Mouse (Mus musculus) intestine, postnatal 0 days (tissue): Measurements from ENCODE around the gene Eps8l3. TPM values are rescaled to one million over a fixed set of nuclear protein-coding genes. Genes with fewer than 3 reads are reported as not detected.

ENCODE experiments used
- ATAC-seq: fragments of 200-750 bp; cut with Nextera tagmentation; 2 replicates; pipeline ENCODE4 v1.8.0; 2017; ENCODE audit warnings: mild to moderate bottlenecking, moderate TSS enrichment, moderate library complexity
- H3K27ac ChIP-seq: fragments of 300-500 bp; sonication (generic); 2 replicates; pipeline ENCODE4 v1.5.1; 2014; ENCODE audit warnings: mild to moderate bottlenecking, low read depth, low read length, moderate library complexity
- H3K27me3 ChIP-seq: fragments of 300-500 bp; sonication (generic); replicated peaks from 2 replicates; pipeline ENCODE4 v1.6.1; 2014; ENCODE audit warnings: low read length, mixed read lengths; ENCODE audit not compliant: control insufficient read depth, insufficient read depth
- H3K36me3 ChIP-seq: fragments of 300-500 bp; sonication (generic); 2 replicates; pipeline ENCODE4 v1.6.1; 2014; ENCODE audit warnings: mild to moderate bottlenecking, moderate library complexity; ENCODE audit not compliant: control insufficient read depth, insufficient read depth
- H3K4me1 ChIP-seq: fragments of 300-500 bp; sonication (generic); replicated peaks from 2 replicates; pipeline ENCODE4 v1.6.1; 2014; ENCODE audit warnings: antibody characterized with exemption, low read length, mixed read lengths; ENCODE audit not compliant: control insufficient read depth, insufficient read depth
- H3K4me2 ChIP-seq: fragments of 300-500 bp; sonication (generic); replicated peaks from 2 replicates; pipeline ENCODE4 v1.6.1; 2014; ENCODE audit warnings: low read depth, mild to moderate bottlenecking, moderate library complexity
- H3K4me3 ChIP-seq: fragments of 300-500 bp; sonication (generic); 2 replicates; pipeline ENCODE4 v1.5.1; 2014; ENCODE audit warnings: low read depth, low read length
- H3K9ac ChIP-seq: fragments of 300-500 bp; sonication (generic); 2 replicates; pipeline ENCODE4 v1.6.1; 2014; ENCODE audit warnings: mild to moderate bottlenecking, low read depth, low read length
- H3K9me3 ChIP-seq: fragments of 300-500 bp; sonication (generic); 2 replicates; pipeline ENCODE4 v1.6.1; 2016; ENCODE audit warnings: mixed run types; ENCODE audit not compliant: control insufficient read depth
- CTCF ChIP-seq: sonication (generic); IDR thresholded peaks from 2 replicates; pipeline ENCODE4 v1.5.1; 2016; ENCODE audit warnings: low read depth, mild to moderate bottlenecking, control low read depth, antibody characterized with exemption, moderate library complexity
- WGBS: fragments of 180-500 bp; shearing (Covaris S2); extraction: QIAGEN DNeasy Blood & Tissue Kit; methylation state at CpG from one replicate; pipeline ENCODE4 v1.1.7; 2014; 5-methylcytosine and 5-hydroxymethylcytosine counted together
- polyA plus RNA-seq: library from polyadenylated mRNA; unstranded; fragments of >200 nt; fragmentation: Nextera tagmentation; extraction: Ambion mirVana; gene quantifications from 2 replicates; pipeline ENCODE4 v1.2.1, GENCODE M21; 2015

Eps8l3 gene
- polyA plus RNA-seq, 1 experiment from 2014 or later = 475 TPM

DNA sequence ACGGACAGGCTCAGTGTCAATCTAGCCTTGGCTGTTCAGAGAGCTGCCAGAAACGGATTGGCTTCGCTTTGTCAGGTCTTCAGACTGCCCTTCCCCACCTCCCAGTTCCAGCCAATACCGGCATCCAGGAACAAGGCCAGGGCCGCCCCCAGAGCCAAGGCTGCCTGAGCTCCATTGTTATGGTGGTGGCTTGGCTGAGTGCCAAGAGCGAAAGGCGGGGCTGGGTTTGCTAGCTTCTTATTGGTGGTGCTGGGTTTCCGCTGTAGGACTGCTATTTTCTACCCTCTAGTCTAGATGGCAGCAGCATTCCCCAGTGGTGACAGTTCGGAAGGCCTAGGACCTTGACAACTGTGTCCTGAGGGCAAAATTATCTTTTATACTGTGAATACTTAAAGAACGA, 54.6 kb downstream of the Eps8l3 start, which contains the start of gene Gstm7:
TSS of gene Gstm7 (minus strand) at position 148 of the 400 bp plus-strand sequence.
- WGBS = 4% methylated on average over 10 of the region's 10 CpGs
- TF ChIP-seq CTCF = peak; percentile 67
- Histone ChIP-seq H3K4me2 (peak within 1 kb of the TSS; percentile 65), H3K9me3 (no peaks in the 10 kb centered on the region), H3K27me3 (no peaks in the 10 kb centered on the region), H3K4me3 (peak within 1 kb of the TSS; percentile 23; the same call in 1 of the 2 replicates), H3K4me1 (no peaks in the 10 kb centered on the region), H3K36me3 (no peaks in the 10 kb centered on the region), H3K9ac (peak within 1 kb of the TSS; percentile 31; the same call in 1 of the 2 replicates), H3K27ac (no peak within 1 kb of the TSS)
- ATAC-seq = peak; percentile 95

DNA sequence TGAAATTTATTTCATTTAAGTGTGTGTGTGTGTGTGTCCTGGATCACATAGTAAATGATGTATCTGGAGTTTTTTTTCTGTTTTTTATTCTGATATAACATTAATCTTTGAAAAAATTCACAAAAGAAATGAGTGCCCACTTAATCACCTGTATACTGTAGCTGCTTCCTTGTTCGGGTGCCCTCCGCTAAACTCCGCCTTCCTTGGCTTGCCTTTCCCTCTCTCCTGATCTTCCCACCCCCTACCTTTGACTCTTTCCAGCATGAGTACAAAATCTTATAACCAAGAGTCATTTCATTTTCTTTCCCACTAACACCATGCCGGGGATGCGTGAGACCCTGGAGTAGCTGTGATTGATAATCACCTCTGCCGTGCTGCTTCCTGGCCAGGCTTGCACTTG, 55.1 kb downstream of the Eps8l3 start:
- no peak overlapping the region for H3K27ac ChIP-seq
- no peaks in the 10 kb centered on the region for H3K9me3 ChIP-seq
- no peak overlapping the region for H3K4me3 ChIP-seq
- no peak overlapping the region for H3K9ac ChIP-seq
- peak overlapping the region; percentile 65; the same call in 1 of the 2 replicates for H3K4me2 ChIP-seq
- no peaks in the 10 kb centered on the region for H3K4me1 ChIP-seq
- H3K27me3 ChIP-seq = no peaks in the 10 kb centered on the region
- ATAC-seq = peak; percentile 71
- 44% methylated on average over 6 of the region's 6 CpGs for WGBS
- no peak for TF ChIP-seq CTCF
- H3K36me3 ChIP-seq = no peaks in the 10 kb centered on the region

- TF ChIP-seq CTCF = no peak
- no peaks in the 10 kb centered on the region for H3K9me3 ChIP-seq
- H3K9ac ChIP-seq = no peak overlapping the region
- H3K4me1 ChIP-seq = no peaks in the 10 kb centered on the region
- H3K27ac ChIP-seq = no peak overlapping the region
- WGBS = 80% methylated on average over 3 of the region's 3 CpGs
- ATAC-seq = no peak
- no peak overlapping the region for H3K4me3 ChIP-seq
- H3K36me3 ChIP-seq = no peaks in the 10 kb centered on the region
- H3K4me2 ChIP-seq = no peak overlapping the region
- no peaks in the 10 kb centered on the region for H3K27me3 ChIP-seq
Observed at GRCm38 (mm10) chr3:107935268-107935667, 58.2 kb downstream of the Eps8l3 start.

- H3K27me3 ChIP-seq = no peaks in the 10 kb centered on the region
- H3K4me2 ChIP-seq = no peak overlapping the region
- TF ChIP-seq CTCF = no peak
- no peak overlapping the region for H3K27ac ChIP-seq
- no peaks in the 10 kb centered on the region for H3K4me1 ChIP-seq
- no peaks in the 10 kb centered on the region for H3K36me3 ChIP-seq
- H3K4me3 ChIP-seq = no peak overlapping the region
- H3K9me3 ChIP-seq = no peaks in the 10 kb centered on the region
- 33% methylated on average over 3 of the region's 3 CpGs for WGBS
- no peak for ATAC-seq
- H3K9ac ChIP-seq = no peak overlapping the region
Observed at GRCm38 (mm10) chr3:107935888-107936287, 58.9 kb downstream of the Eps8l3 start.

- TF ChIP-seq CTCF = peak; percentile 91
- H3K9ac ChIP-seq = no peak overlapping the region
- H3K27ac ChIP-seq = no peak overlapping the region
- WGBS = 44% methylated on average over 3 of the region's 3 CpGs
- H3K27me3 ChIP-seq = no peaks in the 10 kb centered on the region
- H3K4me1 ChIP-seq = no peaks in the 10 kb centered on the region
- H3K9me3 ChIP-seq = no peaks in the 10 kb centered on the region
- no peak overlapping the region for H3K4me3 ChIP-seq
- no peaks in the 10 kb centered on the region for H3K36me3 ChIP-seq
- no peak overlapping the region for H3K4me2 ChIP-seq
- peak; percentile 46 for ATAC-seq
Observed at GRCm38 (mm10) chr3:107939403-107939802, 62.4 kb downstream of the Eps8l3 start.

GRCm38 (mm10) chr3:107939830-107940229, 62.8 kb downstream of the Eps8l3 start:
- 81% methylated on average over 4 of the region's 4 CpGs for WGBS
- Histone ChIP-seq H3K4me2 (no peak overlapping the region), H3K36me3 (no peaks in the 10 kb centered on the region), H3K27ac (no peak overlapping the region), H3K9ac (no peak overlapping the region), H3K4me1 (no peaks in the 10 kb centered on the region), H3K9me3 (no peaks in the 10 kb centered on the region), H3K4me3 (no peak overlapping the region), H3K27me3 (no peaks in the 10 kb centered on the region)
- ATAC-seq = no peak
- TF ChIP-seq CTCF = no peak

- no peak overlapping the region for H3K27ac ChIP-seq
- 76% methylated on average over 7 of the region's 7 CpGs for WGBS
- H3K4me2 ChIP-seq = no peak overlapping the region
- TF ChIP-seq CTCF = no peak
- H3K27me3 ChIP-seq = no peaks in the 10 kb centered on the region
- ATAC-seq = no peak
- H3K36me3 ChIP-seq = no peaks in the 10 kb centered on the region
- H3K4me1 ChIP-seq = no peaks in the 10 kb centered on the region
- H3K9me3 ChIP-seq = no peaks in the 10 kb centered on the region
- no peak overlapping the region for H3K9ac ChIP-seq
- no peak overlapping the region for H3K4me3 ChIP-seq
Observed at GRCm38 (mm10) chr3:107940524-107940923, 63.5 kb downstream of the Eps8l3 start.
